Mouse (Mus musculus): ENCODE results near the gene Zfp651.

Gene Zfp651

GRCm38 (mm10) chr9:121819073-121819770 lies 60.1 kb downstream of the Zfp651 start:
- DNase-seq, result no peak

- no peak for DNase-seq
These were observed 60.8 kb downstream of the Zfp651 start for GRCm38 (mm10) chr9:121819771-121820471.

GRCm38 (mm10) chr9:121820765-121821164 lies 61.6 kb downstream of the Zfp651 start:
- no peak for DNase-seq

Measured in right cerebral cortex, postnatal 14 days (tissue).